Mouse (Mus musculus) effector memory CD4-positive, alpha-beta T cell, adult 5 months (primary cell): Measurements from ENCODE around the gene Olfr703. TPM values are rescaled to one million over a fixed set of nuclear protein-coding genes. Genes with fewer than 3 reads are reported as not detected.

Experiments
- polyA plus RNA-seq: library from polyadenylated mRNA; unstranded; fragments of 100-300 nt; shearing (Covaris generic); gene quantifications from one replicate; pipeline ENCODE4 v1.2.1, GENCODE M21; 2017

The Olfr703 gene
- not detected for polyA plus RNA-seq

DNA sequence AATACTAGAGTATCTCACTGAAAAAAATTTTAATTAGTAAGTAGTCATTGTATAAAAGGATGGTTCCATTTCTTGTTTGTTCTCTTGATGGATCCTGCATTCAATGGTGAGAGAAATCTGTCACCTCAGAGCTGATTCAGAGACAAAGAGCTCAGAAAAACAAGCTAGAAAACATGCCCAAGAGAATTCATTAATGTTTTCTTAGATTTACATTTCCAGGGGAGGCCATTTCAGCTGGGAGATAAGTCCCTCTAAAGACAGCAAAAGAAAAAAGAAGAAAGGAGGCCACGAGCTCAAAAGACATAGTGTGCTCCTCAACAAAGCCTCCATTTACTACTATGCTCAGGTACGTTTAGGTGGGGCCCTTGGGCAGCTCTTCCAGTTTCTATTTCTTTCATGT, at the start of gene Olfr703:
Gene Olfr703 (plus strand): TSS at position 301 of the 400 bp plus-strand sequence.

DNA sequence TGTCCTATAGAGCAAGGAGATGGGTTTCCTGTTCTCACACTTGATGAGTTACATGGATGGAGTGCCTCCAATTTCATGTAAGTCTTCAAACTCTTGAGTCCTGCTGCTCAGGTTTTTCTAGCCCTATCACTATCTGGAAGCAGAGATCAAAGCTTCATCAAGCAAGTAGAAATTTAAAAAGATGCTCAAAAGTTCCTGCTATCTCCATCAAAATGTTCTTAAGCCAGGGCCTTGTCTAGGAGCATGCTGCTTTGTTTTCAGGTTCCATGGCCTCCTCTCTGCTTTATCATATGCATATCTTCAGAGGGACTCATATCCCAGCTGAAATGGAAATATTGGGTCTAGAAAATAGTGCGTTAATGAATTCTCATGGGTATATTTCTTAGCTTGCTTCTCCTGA, 34.4 kb upstream of the Olfr703 start, which contains the start of gene Olfr700:
Gene Olfr700 (minus strand): TSS at position 101 of the 400 bp plus-strand sequence.

GRCm38 (mm10) chr7:106813829-106814228, 29.3 kb upstream of the Olfr703 start, which contains the start of gene Olfr701:
Olfr701 (plus strand) TSS chr7:106814129.

GRCm38 (mm10) chr7:106833793-106834192, 9.4 kb upstream of the Olfr703 start, which contains the start of gene Olfr702:
Olfr702 (minus strand) TSS chr7:106833893.

DNA sequence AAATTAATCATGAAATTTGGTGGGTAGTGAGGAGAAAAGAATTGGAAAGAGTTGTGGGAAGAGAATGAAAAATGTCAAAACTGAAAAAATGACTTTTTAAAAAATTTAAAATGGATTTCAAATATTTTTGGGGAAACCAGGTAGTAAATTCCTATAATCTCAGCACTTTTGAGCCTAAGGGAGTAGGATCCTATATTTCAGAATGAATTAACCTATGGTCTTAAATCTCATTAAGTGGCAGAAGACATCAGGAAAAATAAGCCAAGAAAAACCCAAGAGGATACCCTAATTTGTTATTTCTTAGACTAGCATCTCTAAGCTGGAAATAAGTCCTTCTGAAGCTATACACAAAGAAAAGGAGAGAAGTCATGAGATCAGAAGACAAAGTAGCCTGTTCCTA, 19.7 kb downstream of the Olfr703 start, which contains the start of gene Olfr704:
Gene Olfr704 (plus strand): TSS at position 301 of the 400 bp plus-strand sequence.

DNA sequence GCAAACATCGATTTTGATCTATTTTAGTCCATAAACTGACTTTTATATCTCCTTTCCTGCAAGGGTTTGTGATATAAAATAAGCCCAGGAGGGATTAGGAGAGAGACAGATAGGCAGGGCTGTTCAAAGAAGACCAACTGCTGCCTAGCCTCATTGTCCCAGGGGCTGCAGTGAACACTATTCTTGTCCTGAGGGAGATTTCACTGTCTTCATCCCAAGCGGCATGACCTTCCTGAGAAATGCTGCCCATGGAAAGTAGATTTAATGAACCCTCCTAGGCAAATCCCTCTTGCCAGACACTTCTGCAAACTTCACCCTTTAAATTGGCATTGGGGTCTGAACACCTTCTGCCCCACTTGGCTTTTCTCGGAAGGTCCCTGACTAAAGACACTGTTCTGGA, 33.6 kb downstream of the Olfr703 start, which contains the start of gene Olfr705:
Gene Olfr705 (minus strand): TSS at position 101 of the 400 bp plus-strand sequence.

DNA sequence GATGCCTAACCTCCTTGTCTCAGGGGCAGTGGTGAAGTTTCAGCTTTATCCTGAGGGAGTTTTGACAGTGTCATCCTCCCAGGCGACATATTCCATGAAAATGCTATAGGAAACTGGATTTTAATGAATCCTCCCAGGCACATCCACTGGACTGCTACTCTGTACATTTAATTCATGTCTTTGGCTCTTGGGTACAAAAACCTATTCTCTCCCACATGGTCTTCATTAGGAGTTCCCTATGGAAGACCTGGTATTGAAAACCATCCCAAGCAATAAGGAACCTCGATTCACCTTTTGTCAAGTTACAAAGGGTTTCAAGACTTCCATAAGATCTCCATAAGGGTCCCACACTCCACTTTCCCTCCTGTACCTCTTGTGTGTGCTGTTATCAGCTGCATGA, 44.9 kb downstream of the Olfr703 start, which contains the start of gene Olfr706:
Gene Olfr706 (minus strand): TSS at position 101 of the 400 bp plus-strand sequence.

Other genes starting within 250 kb of the Olfr703 start
- gene Olfr693, start 162.8 kb upstream of the Olfr703 start, polyA plus RNA-seq, result not detected
- not detected for gene Olfr694, start 151.5 kb upstream of the Olfr703 start, polyA plus RNA-seq
- gene Olfr695, start 127.0 kb upstream of the Olfr703 start, polyA plus RNA-seq, result not detected
- gene Olfr697, start 100.9 kb upstream of the Olfr703 start, polyA plus RNA-seq, result not detected
- 0.10 TPM for gene Olfr698, start 88.0 kb upstream of the Olfr703 start, polyA plus RNA-seq
- gene Olfr699, start 50.2 kb upstream of the Olfr703 start, polyA plus RNA-seq, result not detected
- gene Olfr700, start 34.5 kb upstream of the Olfr703 start, polyA plus RNA-seq, result not detected
- gene Olfr701, start 29.2 kb upstream of the Olfr703 start, polyA plus RNA-seq, result not detected
- not detected for gene Olfr702, start 9.5 kb upstream of the Olfr703 start, polyA plus RNA-seq
- not detected for gene Olfr704, start 19.8 kb downstream of the Olfr703 start, polyA plus RNA-seq
- gene Olfr705, start 33.5 kb downstream of the Olfr703 start, polyA plus RNA-seq, result 0.52 TPM
- not detected for gene Olfr706, start 44.8 kb downstream of the Olfr703 start, polyA plus RNA-seq
- gene Olfr707, start 57.9 kb downstream of the Olfr703 start, polyA plus RNA-seq, result not detected
- gene Olfr1532-ps1, start 64.6 kb downstream of the Olfr703 start, polyA plus RNA-seq, result not detected
- gene Olfr709-ps1, start 88.9 kb downstream of the Olfr703 start, polyA plus RNA-seq, result not detected
- not detected for gene Olfr710, start 105.0 kb downstream of the Olfr703 start, polyA plus RNA-seq
- gene Olfr6, start 120.6 kb downstream of the Olfr703 start, polyA plus RNA-seq, result not detected
- gene Olfr711, start 132.1 kb downstream of the Olfr703 start, polyA plus RNA-seq, result not detected
- gene Olfr2, start 162.7 kb downstream of the Olfr703 start, polyA plus RNA-seq, result not detected
- not detected for gene Olfr713, start 187.8 kb downstream of the Olfr703 start, polyA plus RNA-seq
- not detected for gene Olfr714, start 227.6 kb downstream of the Olfr703 start, polyA plus RNA-seq
- not detected for gene Olfr17, start 249.9 kb downstream of the Olfr703 start, polyA plus RNA-seq